ENCODE assay signal across 9 mouse cellular contexts in the genomic region with DNA sequence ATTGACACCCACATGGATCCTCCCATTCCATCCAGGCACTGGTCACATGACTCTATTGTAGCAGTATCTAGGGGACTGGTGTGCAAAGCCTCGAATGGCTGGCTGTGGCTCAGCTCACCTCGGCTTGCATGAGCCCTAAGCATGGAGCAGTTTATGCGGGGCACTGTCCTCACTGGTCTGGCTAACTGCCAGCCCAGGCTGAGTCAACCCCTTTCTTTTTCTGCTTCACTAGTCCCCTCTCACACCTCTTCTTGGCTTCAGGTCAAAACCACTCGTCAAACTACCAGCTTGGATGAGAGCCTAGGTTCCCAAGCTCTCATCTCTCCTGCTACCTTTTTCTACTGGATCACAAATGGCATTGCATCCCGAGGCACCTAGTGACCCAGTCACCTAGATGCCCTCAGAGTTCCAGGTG. TPM values are rescaled to one million over a fixed set of nuclear protein-coding genes. Genes with fewer than 3 reads are reported as not detected.
DNase-seq lines count a peak whose midpoint lies in the region; ATAC-seq lines count a peak whose summit lies in the region.
"Had no signal": no experiment of that assay in that cellular context is flagged by ENCODE, and none has a peak within 500 bp of the region (broad histone marks: within the 10 kb centered on the region; RNA-seq: fewer than 3 reads in every experiment).

No protein-coding gene starts in this region.

- no peaks in the 10 kb centered on the region for H3K27me3 ChIP-seq in midbrain, embryonic 11.5 days (ENCODE audit: control insufficient read depth, insufficient read depth, low read length)
- no peaks in the 10 kb centered on the region for H3K27me3 ChIP-seq in midbrain, embryonic 15.5 days (replicated peaks)
- no peaks in the 10 kb centered on the region for H3K27me3 ChIP-seq in liver, embryonic 11.5 days (replicated peaks; ENCODE audit: control insufficient read depth, insufficient read depth, low read length)
- H3K27me3 ChIP-seq: midbrain, embryonic 12.5 days had no signal

- ATAC-seq in midbrain, embryonic 11.5 days (ENCODE audit: low FRiP score), result no peak
- ATAC-seq in midbrain, embryonic 15.5 days (replicated peaks), result no peak
- no peak for ATAC-seq in liver, embryonic 11.5 days (replicated peaks; ENCODE audit: low FRiP score)

- H3K27ac ChIP-seq in midbrain, embryonic 11.5 days (ENCODE audit: low read depth, low read length), result no peak overlapping the region
- no peak overlapping the region for H3K27ac ChIP-seq in midbrain, embryonic 15.5 days
- no peak overlapping the region for H3K27ac ChIP-seq in liver, embryonic 11.5 days (ENCODE audit: low read depth, low read length)
- H3K27ac ChIP-seq: midbrain, embryonic 12.5 days had no signal

- H3K4me3 ChIP-seq in midbrain, embryonic 11.5 days (ENCODE audit: low read depth, low read length), result no peak overlapping the region
- no peak overlapping the region for H3K4me3 ChIP-seq in midbrain, embryonic 15.5 days
- no peak overlapping the region for H3K4me3 ChIP-seq in liver, embryonic 11.5 days (ENCODE audit: low read depth, low read length)
- H3K4me3 ChIP-seq: midbrain, embryonic 12.5 days had no signal

- intact Hi-C loops in heart, postnatal 10 days (cut with DNase I), result no loop called here
- intact Hi-C loops in left cerebral cortex, postnatal 10 days (cut with DNase I), result no loop called here

- peak; percentile 33 for DNase-seq in midbrain, embryonic 11.5 days (ENCODE audit: low spot score, missing footprints)
- peak; percentile 47 to 56 for DNase-seq in adrenal gland, postnatal 36 days
- peak; percentile 58 to 75 for DNase-seq in heart, postnatal 10 days
- peak; percentile 38 for DNase-seq in lung, postnatal 14 days
- DNase-seq in liver, embryonic 11.5 days (ENCODE audit: low spot score), result no peak
- no peak for DNase-seq in B cell, adult 2 months
- DNase-seq in left cerebral cortex, postnatal 10 days (ENCODE audit: extremely low spot score in 1 of 2, low spot score in 2 of 2), result no peak

- 76% methylated on average over 5 of the region's 5 CpGs for WGBS in midbrain, embryonic 11.5 days
- 51% methylated on average over 5 of the region's 5 CpGs for WGBS in midbrain, embryonic 15.5 days
- WGBS in liver, embryonic 11.5 days, result 77% methylated on average over 5 of the region's 5 CpGs

- no peak overlapping the region for H3K4me2 ChIP-seq in midbrain, embryonic 11.5 days
- H3K4me2 ChIP-seq in midbrain, embryonic 15.5 days, result no peak overlapping the region
- H3K4me2 ChIP-seq in liver, embryonic 11.5 days, result no peak overlapping the region
- H3K4me2 ChIP-seq: midbrain, embryonic 12.5 days had no signal

- no peak overlapping the region for H3K9ac ChIP-seq in midbrain, embryonic 11.5 days (ENCODE audit: low read length)
- no peak overlapping the region for H3K9ac ChIP-seq in midbrain, embryonic 15.5 days
- H3K9ac ChIP-seq in liver, embryonic 11.5 days (ENCODE audit: low read depth, low read length), result no peak overlapping the region
- H3K9ac ChIP-seq: midbrain, embryonic 12.5 days had no signal

- H3K4me1 ChIP-seq in midbrain, embryonic 11.5 days (ENCODE audit: control insufficient read depth, insufficient read depth, low read length), result no peaks in the 10 kb centered on the region
- H3K4me1 ChIP-seq in midbrain, embryonic 15.5 days, result no peaks in the 10 kb centered on the region
- H3K4me1 ChIP-seq in liver, embryonic 11.5 days (replicated peaks; ENCODE audit: control insufficient read depth, insufficient read depth, low read length), result no peaks in the 10 kb centered on the region
- H3K4me1 ChIP-seq: midbrain, embryonic 12.5 days had no signal

- H3K36me3 ChIP-seq in midbrain, embryonic 11.5 days (ENCODE audit: control insufficient read depth, insufficient read depth, low read length), result no peaks in the 10 kb centered on the region
- no peaks in the 10 kb centered on the region for H3K36me3 ChIP-seq in midbrain, embryonic 15.5 days (replicated peaks)
- no peaks in the 10 kb centered on the region for H3K36me3 ChIP-seq in liver, embryonic 11.5 days (ENCODE audit: control insufficient read depth, insufficient read depth, low read length)
- H3K36me3 ChIP-seq: midbrain, embryonic 12.5 days had no signal

- no peaks in the 10 kb centered on the region for H3K9me3 ChIP-seq in midbrain, embryonic 11.5 days (ENCODE audit: control insufficient read depth, low read length)
- H3K9me3 ChIP-seq in midbrain, embryonic 15.5 days, result no peaks in the 10 kb centered on the region
- no peaks in the 10 kb centered on the region for H3K9me3 ChIP-seq in liver, embryonic 11.5 days (ENCODE audit: control insufficient read depth, low read length)
- H3K9me3 ChIP-seq: midbrain, embryonic 12.5 days had no signal

RNA-seq across cellular contexts. Expression of a gene that starts 51.5 kb away (rescaled TPM):
- polyA plus RNA-seq in midbrain, embryonic 11.5 days (2014; fragmentation: Nextera tagmentation; extraction: Ambion mirVana), result 0.82 and 1.1 TPM in 2 replicates
- polyA plus RNA-seq in midbrain, embryonic 15.5 days (2015; fragmentation: Nextera tagmentation; extraction: Ambion mirVana), result 2.0 and 2.1 TPM in 2 replicates
- total RNA-seq in adrenal gland, postnatal 36 days (2021), result 10 to 100 TPM; 26.6 to 34.9 TPM
- 10 to 100 TPM; 14.2 to 16.3 TPM for total RNA-seq in heart, postnatal 10 days (2021)
- polyA plus RNA-seq in liver, embryonic 11.5 days (2014; fragmentation: Nextera tagmentation; extraction: Ambion mirVana), result 2.2 and 2.6 TPM in 2 replicates
- 10 to 100 TPM; 34.2 to 41.7 TPM for total RNA-seq in left cerebral cortex, postnatal 10 days (2021)

Comparison
In these comparisons a context has a peak if more than half of its experiments do, and no peak if none do; other contexts are left out.
1. DNase-seq: peak in midbrain, embryonic 11.5 days (single experiment), adrenal gland, postnatal 36 days (2 of 2), heart, postnatal 10 days (2 of 2) and lung, postnatal 14 days (single experiment); none in liver, embryonic 11.5 days (single experiment), B cell, adult 2 months (0 of 2) and left cerebral cortex, postnatal 10 days (0 of 2).